Mouse (Mus musculus): ENCODE measurements at regions not wholly inside any gene's neighbourhood (a gene's known extent, or its start where the extent isn't known, plus 50 kb on each side); places are given as distances from the start of the nearest gene placed in this dataset.
A peak's percentile ranks its signal among the peaks of the same experiment; 100 is the strongest.

GRCm38 (mm10) chr14:58174512-58174911 lies 104.2 kb downstream of the Fgf9 start:
- Histone ChIP-seq H3K27ac (ENCODE audit: low read length) (no peak overlapping the region), H3K4me3 (ENCODE audit: low read length) (no peak overlapping the region), H3K4me1 (ENCODE audit: control insufficient read depth, insufficient read depth, low read length) (no peaks in the 10 kb centered on the region), H3K4me2 (ENCODE audit: low read depth, low read length) (no peak overlapping the region), H3K36me3 (ENCODE audit: control insufficient read depth, insufficient read depth, low read length) (no peaks in the 10 kb centered on the region; the same call in 1 of the 2 replicates), H3K27me3 (replicated peaks; ENCODE audit: control insufficient read depth, insufficient read depth, low read length) (no peaks in the 10 kb centered on the region), H3K9ac (ENCODE audit: low read depth, low read length) (no peak overlapping the region), H3K9me3 (ENCODE audit: control insufficient read depth, low read length) (no peaks in the 10 kb centered on the region)
- 54% methylated on average over 6 of the region's 6 CpGs for WGBS
- ATAC-seq, result peak; percentile 67

- ATAC-seq, result peak; percentile 89
- WGBS, result 49% methylated on average over 5 of the region's 5 CpGs
Measured at GRCm38 (mm10) chr14:58168920-58169319, 98.6 kb downstream of the Fgf9 start.

More at GRCm38 (mm10) chr14:58168920-58169319, 98.6 kb downstream of the Fgf9 start:
- no peaks in the 10 kb centered on the region for H3K27me3 ChIP-seq (replicated peaks; ENCODE audit: control insufficient read depth, insufficient read depth, low read length)
- H3K4me2 ChIP-seq (ENCODE audit: low read depth, low read length), result no peak overlapping the region
- H3K4me3 ChIP-seq (ENCODE audit: low read length), result no peak overlapping the region
- no peaks in the 10 kb centered on the region for H3K36me3 ChIP-seq (ENCODE audit: control insufficient read depth, insufficient read depth, low read length)
- H3K4me1 ChIP-seq (ENCODE audit: control insufficient read depth, insufficient read depth, low read length), result 0 out of 2 replicates have a peak, but pooled peaks cover 3% of the 10 kb centered on the region
- H3K9ac ChIP-seq (ENCODE audit: low read depth, low read length), result no peak overlapping the region
- H3K9me3 ChIP-seq (ENCODE audit: control insufficient read depth, low read length), result no peaks in the 10 kb centered on the region
- no peak overlapping the region for H3K27ac ChIP-seq (ENCODE audit: low read length)
